In genomic region chr15:92161163-92162025, GRCm38 (mm10) we compare ENCODE assay signal across 9 mouse cellular contexts.
DNase-seq lines count a peak whose midpoint lies in the region; ATAC-seq and TF ChIP-seq lines count a peak whose summit lies in the region.
"Had no signal": no experiment of that assay in that cellular context is flagged by ENCODE, and none has a peak within 500 bp of the region (broad histone marks: within the 10 kb centered on the region; RNA-seq: fewer than 3 reads in every experiment).

No protein-coding gene starts in this region.

- no peaks in the 10 kb centered on the region for H3K36me3 ChIP-seq in kidney, embryonic 15.5 days
- no peaks in the 10 kb centered on the region for H3K36me3 ChIP-seq in forebrain, embryonic 11.5 days (ENCODE audit: control insufficient read depth, insufficient read depth, low read length)
- H3K36me3 ChIP-seq: liver, embryonic 15.5 days had no signal

- 0 out of 2 replicates have a peak overlapping the region, but pooled peaks have one; percentile 21 for H3K4me2 ChIP-seq in kidney, embryonic 15.5 days
- H3K4me2 ChIP-seq in forebrain, embryonic 11.5 days (ENCODE audit: low read depth, low read length, severe bottlenecking), result peak overlapping the region; percentile 49
- H3K4me2 ChIP-seq: liver, embryonic 15.5 days had no signal

- no peaks in the 10 kb centered on the region for H3K9me3 ChIP-seq in kidney, embryonic 15.5 days (replicated peaks)
- H3K9me3 ChIP-seq in forebrain, embryonic 11.5 days (ENCODE audit: control insufficient read depth, low read length), result no peaks in the 10 kb centered on the region
- H3K9me3 ChIP-seq: liver, embryonic 15.5 days had no signal

- ATAC-seq in kidney, embryonic 15.5 days (replicated peaks; ENCODE audit: low FRiP score), result no peak
- peak; percentile 76 for ATAC-seq in forebrain, embryonic 11.5 days (replicated peaks; ENCODE audit: low FRiP score)

- H3K27me3 ChIP-seq in kidney, embryonic 15.5 days, result peaks cover 7% of the 10 kb centered on the region; the same call in 1 of the 2 replicates
- no peaks in the 10 kb centered on the region for H3K27me3 ChIP-seq in forebrain, embryonic 11.5 days (ENCODE audit: control insufficient read depth, insufficient read depth, low read length)
- H3K27me3 ChIP-seq: liver, embryonic 15.5 days had no signal

- no peaks in the 10 kb centered on the region for H3K4me1 ChIP-seq in kidney, embryonic 15.5 days
- peaks cover 9% of the 10 kb centered on the region; the same call in 1 of the 2 replicates for H3K4me1 ChIP-seq in forebrain, embryonic 11.5 days (replicated peaks; ENCODE audit: control insufficient read depth, insufficient read depth, low read length)
- peaks cover 5% of the 10 kb centered on the region for H3K4me1 ChIP-seq in olfactory bulb, adult 2 months (ENCODE audit: control insufficient read depth, insufficient read depth, low read length)
- H3K4me1 ChIP-seq in lung, adult 2 months (ENCODE audit: control insufficient read depth, insufficient read depth, low read length), result no peaks in the 10 kb centered on the region
- H3K4me1 ChIP-seq: liver, embryonic 15.5 days had no signal

- 47% methylated on average over 20 of the region's 20 CpGs for WGBS in kidney, embryonic 15.5 days
- WGBS in forebrain, embryonic 11.5 days, result 29% methylated on average over 20 of the region's 20 CpGs
- 16% methylated on average over 20 of the region's 20 CpGs for WGBS in olfactory bulb, adult 2 months
- WGBS in lung, adult 2 months, result 45% methylated on average over 20 of the region's 20 CpGs

- DNase-seq in kidney, adult 9 months, result no peak
- DNase-seq in forebrain, embryonic 11.5 days (ENCODE audit: low spot score), result no peak
- DNase-seq in left cerebral cortex, adult 11 months (ENCODE audit: low spot score), result peak; percentile 25
- DNase-seq in gastrocnemius, adult 8-10 months (ENCODE audit: low spot score in 2 of 2), result no peak
- DNase-seq in heart, postnatal 36 days, result no peak
- DNase-seq in lung, adult 2 months, result no peak

- no peak overlapping the region for H3K4me3 ChIP-seq in kidney, embryonic 15.5 days (replicated peaks)
- peak overlapping the region; percentile 16; the same call in 1 of the 2 replicates for H3K4me3 ChIP-seq in forebrain, embryonic 11.5 days (ENCODE audit: low read depth, low read length)
- peak overlapping the region; percentile 53 for H3K4me3 ChIP-seq in olfactory bulb, adult 2 months (ENCODE audit: insufficient read depth, low read depth, low read length)
- no peak overlapping the region for H3K4me3 ChIP-seq in lung, adult 2 months (replicated peaks; ENCODE audit: extremely low read depth, low read depth, low read length)
- H3K4me3 ChIP-seq: liver, embryonic 15.5 days had no signal

- no peak overlapping the region for H3K27ac ChIP-seq in kidney, embryonic 15.5 days
- H3K27ac ChIP-seq in forebrain, embryonic 11.5 days (ENCODE audit: low read depth, low read length), result no peak overlapping the region
- H3K27ac ChIP-seq in olfactory bulb, adult 2 months (ENCODE audit: insufficient read depth, low read depth, low read length), result peak overlapping the region; percentile 64
- H3K27ac ChIP-seq: liver, embryonic 15.5 days had no signal

- no peak overlapping the region for H3K9ac ChIP-seq in kidney, embryonic 15.5 days
- H3K9ac ChIP-seq in forebrain, embryonic 11.5 days (ENCODE audit: low read length), result peak overlapping the region; percentile 9; the same call in 1 of the 2 replicates
- H3K9ac ChIP-seq: liver, embryonic 15.5 days had no signal

- intact Hi-C loops in heart, postnatal 36 days (cut with DNase I), result no loop called here

- no peak for TF ChIP-seq POLR2A in olfactory bulb, adult 2 months (IDR thresholded peaks at IDR 0.05; ENCODE audit: insufficient read depth, low read depth, low read length)
- no peak for TF ChIP-seq POLR2A in lung, adult 2 months (IDR thresholded peaks at IDR 0.05; ENCODE audit: borderline replicate concordance, extremely low read depth, low read depth, low read length)

- TF ChIP-seq CTCF in olfactory bulb, adult 2 months (IDR thresholded peaks at IDR 0.05; ENCODE audit: insufficient read depth, low read depth, low read length), result no peak; the same call in 1 of the 2 replicates
- no peak for TF ChIP-seq CTCF in lung, adult 2 months (IDR thresholded peaks at IDR 0.05; ENCODE audit: insufficient read depth, low read length)

Comparison
In these comparisons a context has a peak if more than half of its experiments do, and no peak if none do; other contexts are left out.
1. H3K4me3 ChIP-seq: peak in forebrain, embryonic 11.5 days (single experiment) and olfactory bulb, adult 2 months (single experiment); none in kidney, embryonic 15.5 days (single experiment) and lung, adult 2 months (single experiment).